Mouse (Mus musculus) monocyte, adult 5-6 weeks (primary cell): ENCODE data around the gene Atp13a2. TPM values are rescaled to one million over a fixed set of nuclear protein-coding genes. Genes with fewer than 3 reads are reported as not detected.
A peak's percentile ranks its signal among the peaks of the same experiment; 100 is the strongest.

ENCODE experiments used
- ATAC-seq: fragments of 153-309, 156-312 bp; replicated peaks from 2 replicates; pipeline ENCODE4 v1.8.0; 2017; ENCODE audit warnings: mild to moderate bottlenecking; ENCODE audit not compliant: low TSS enrichment, insufficient number of reproducible peaks, severe bottlenecking, poor library complexity, low FRiP score
- total RNA-seq: library from RNA; stranded (forward); fragments of 200-1000, 200-491, 200-594 nt; gene quantifications from 3 replicates; pipeline ENCODE4 v1.2.3, GENCODE M21; 2017

Atp13a2 gene
- total RNA-seq, 1 experiment from 2014 or later: 29.4 TPM

DNA sequence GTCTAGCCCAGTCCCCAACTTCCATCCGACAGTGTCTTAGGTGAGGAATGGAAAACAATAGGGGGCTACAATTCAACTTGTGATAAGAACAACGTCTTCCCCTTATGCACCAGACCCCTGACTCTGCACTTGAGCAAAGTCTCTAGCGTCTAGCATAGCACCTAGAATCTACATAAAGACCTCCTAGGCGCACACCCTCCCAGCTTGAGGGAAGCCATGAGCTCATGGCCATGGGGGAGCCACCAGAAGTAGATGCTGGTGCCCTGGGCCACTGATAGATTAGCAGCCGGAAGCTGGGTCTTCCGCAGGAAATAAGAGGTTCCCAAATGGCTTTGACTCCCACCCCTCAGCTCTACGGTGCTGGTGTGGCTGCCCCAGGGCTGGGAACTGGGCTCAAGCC lies 803 bp downstream of the Atp13a2 start:
- ATAC-seq: no peak

DNA sequence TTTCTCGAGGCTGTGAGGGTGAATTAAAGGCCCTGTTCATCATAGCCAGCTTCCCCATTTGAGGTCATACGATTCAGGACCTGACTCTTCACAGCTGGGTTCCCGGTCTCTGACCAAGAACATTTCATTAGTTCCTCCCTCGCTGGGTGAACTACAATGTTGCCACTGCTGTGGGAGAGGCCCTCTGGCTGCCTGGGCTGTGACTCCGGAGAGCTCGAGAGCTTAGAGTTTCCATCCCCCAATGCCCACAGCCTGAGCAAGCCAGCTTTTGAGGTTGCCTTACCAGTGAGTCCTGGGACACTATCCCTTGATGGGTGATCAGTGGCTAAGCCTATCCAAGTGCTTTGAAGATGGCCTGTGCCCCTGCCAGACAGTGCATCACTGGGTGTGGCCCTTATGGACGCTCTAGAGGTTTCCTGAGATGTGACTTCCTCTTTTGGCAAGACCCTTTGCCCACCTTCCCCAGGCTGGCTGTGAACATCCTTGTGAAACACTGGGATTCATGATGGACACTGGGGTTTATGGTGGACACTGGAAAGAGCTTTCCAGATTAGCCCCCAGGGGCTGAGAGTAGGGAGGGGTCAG lies 2.1 kb downstream of the Atp13a2 start:
- ATAC-seq: peak; percentile 81

DNA sequence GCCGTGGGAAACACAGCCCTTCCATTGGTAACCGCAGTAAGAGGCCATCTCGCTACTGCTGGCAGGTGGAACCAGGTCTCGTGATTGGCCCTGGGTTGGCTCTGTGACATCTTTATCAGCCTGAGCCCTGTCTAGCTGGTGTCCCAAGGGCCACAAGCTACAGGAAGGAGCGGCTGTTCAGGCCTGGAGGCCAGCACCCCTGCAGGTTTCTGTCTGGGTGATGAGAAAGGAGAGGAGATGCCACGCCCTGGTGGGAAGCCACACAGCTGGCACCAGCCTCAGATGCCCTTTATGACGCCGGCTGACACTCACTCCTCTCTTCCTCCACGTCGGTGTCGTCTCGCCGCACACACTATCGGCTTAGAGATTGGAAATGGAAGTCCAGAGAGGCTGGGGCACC lies 2.8 kb downstream of the Atp13a2 start:
- ATAC-seq: no peak

DNA sequence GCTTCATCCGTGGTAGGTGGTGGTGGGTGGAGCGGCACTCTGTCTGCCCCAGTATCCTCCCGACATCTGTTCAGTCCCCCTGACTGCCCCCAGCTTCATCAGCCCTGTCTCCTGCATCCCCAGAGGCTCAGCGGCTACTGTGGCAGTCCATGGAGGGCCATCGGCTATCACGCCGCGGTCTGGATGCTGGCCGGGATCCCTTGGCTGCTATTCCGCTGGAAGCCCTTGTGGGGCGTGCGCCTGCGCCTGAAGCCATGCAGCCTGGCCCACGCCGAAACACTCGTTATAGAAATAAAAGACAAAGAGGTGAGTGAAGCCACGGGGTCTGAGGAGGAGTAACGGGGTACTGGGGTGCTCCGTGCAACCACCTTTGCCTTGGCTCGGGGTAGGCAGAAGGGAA lies 5.5 kb downstream of the Atp13a2 start:
- ATAC-seq: no peak

DNA sequence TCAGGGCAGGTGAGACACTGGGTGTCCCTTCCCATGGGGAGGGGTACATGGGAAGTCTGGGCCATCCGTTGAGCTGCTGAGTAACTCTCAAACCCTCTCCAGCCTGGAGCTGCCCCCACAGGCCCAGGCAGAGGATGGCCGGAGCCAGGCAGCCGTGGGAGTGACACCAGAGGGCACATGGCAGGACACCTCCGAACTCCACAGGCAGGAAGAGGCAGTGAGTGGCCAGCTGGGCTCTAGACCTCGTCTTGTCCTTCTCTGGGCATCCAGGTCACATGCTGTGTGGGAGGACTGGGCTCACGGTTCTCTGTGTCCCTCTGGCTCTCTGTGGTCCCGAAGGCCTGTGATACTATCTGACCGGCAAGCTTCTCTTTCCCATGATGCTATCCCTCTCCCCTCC lies 7.2 kb downstream of the Atp13a2 start:
- ATAC-seq: no peak

DNA sequence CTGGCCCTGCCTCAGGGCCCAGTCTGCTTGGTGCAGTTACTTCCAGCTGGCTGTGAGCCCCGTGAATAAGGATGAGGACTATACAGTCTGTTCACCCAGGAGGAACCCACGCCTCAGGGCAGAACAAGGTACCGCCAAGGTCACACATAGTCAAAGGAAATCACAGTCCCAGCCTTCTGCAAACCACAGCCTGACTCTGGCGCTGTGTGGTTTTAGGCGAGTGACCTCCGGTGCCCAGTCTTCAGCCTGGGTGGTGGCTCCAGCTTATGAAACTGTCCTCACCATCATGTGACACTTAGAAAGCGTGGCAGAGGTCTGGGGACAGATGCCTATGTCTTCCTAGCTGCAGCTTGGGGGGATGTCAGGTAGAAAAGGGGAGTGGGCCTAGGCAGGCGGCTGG lies 9.1 kb downstream of the Atp13a2 start:
- peak; percentile 59; the same call in 1 of the 2 replicates for ATAC-seq

DNA sequence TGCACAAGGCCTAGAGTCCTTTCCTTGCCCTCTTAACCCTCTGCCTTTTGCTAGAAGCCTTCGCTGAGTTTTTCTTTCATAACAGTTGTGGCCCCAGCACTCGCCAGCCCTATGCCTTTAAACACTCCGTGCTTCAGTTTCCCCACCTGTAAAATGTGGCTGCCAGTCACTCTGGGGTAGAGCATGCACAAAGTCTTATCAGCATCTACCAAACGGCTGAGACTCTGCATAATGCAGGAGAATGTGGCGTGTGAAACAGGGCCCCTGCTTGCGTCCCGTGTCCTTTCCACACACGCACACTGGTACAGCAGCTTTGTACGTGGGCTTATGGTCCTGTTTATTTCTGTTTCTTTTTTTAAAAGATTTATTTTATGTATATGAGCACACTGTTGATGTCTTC lies 10.1 kb downstream of the Atp13a2 start:
- ATAC-seq: no peak

DNA sequence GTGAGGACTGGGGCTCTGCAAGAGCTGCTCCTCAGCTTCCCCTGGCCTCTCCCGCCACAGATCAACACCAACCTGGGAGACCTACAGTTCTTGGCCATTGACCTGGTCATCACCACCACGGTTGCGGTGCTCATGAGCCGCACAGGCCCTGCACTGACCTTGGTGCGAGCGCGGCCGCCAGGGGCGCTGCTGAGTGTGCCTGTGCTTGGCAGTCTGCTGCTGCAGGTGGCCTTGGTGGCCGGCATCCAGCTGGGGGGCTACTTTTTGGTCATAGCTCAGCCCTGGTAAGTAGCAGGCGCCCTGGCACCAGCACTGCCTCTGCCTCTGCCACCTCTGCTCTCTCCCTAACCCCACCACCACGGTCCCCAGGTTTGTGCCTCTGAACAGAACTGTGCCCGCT lies 19.3 kb downstream of the Atp13a2 start:
- ATAC-seq: no peak

DNA sequence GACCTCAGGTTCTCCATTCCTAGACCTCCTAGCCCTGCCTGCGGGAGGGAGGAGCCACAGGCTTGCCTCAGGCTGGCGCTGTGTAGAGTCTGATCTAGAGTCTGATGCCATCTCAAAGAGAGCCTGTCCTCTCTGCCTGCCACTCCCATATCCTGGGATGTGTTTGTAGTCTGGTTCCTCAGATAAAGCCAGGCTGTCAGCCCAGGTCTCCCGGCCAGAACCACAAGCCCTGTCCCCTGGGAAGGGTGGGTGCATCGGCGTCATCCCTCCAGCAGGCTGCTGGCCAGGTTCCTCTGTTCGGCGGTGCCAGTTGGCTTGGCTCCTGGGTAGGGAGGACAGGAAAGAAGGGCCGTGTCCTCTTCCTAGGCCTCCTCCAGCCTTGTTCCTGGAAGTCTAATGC lies 21.4 kb downstream of the Atp13a2 start:
- no peak for ATAC-seq

DNA sequence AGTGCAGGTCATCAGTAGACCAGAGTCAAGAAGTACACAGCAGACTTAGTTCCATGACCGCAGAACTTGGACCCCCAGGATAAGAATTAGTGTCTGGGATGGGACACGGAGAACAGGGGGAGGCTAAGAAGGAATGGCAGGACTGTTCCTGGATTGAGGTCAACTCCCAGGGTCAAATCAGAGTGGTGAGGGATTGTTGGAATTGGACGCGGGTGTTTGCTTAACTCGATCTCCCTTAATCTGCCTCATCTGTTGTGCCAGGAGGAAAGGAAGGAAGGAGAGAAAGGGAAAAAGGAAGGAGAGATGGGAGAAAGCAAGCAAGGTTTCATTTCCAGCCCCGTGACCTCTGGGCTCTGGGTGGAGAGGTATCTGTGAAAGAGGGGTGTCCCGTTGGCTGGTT lies 23.4 kb downstream of the Atp13a2 start, which contains the start of gene Mfap2:
TSS of gene Mfap2 (plus strand) at position 301 of the 400 bp plus-strand sequence.
- no peak for ATAC-seq

DNA sequence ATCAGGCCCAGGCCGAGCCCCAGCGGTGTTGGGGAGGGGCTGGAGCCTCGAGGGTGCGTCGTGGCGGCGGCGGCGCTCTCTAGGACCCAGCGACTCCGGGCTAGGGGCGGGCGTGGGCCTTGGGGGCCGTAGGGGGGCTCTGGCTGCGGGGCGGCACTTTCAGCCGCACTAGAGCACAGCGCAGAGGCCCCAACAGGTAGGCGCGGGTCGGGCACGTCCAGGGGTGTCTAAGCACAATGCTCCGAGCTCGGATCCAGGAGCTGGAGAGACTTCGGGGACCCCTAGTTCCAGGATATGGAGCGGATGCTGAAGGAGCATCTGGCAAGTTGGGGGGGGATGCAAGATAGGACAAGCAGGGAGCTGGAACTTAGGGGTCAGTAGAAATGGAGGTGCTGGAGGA lies 23.9 kb downstream of the Atp13a2 start:
- ATAC-seq: no peak

DNA sequence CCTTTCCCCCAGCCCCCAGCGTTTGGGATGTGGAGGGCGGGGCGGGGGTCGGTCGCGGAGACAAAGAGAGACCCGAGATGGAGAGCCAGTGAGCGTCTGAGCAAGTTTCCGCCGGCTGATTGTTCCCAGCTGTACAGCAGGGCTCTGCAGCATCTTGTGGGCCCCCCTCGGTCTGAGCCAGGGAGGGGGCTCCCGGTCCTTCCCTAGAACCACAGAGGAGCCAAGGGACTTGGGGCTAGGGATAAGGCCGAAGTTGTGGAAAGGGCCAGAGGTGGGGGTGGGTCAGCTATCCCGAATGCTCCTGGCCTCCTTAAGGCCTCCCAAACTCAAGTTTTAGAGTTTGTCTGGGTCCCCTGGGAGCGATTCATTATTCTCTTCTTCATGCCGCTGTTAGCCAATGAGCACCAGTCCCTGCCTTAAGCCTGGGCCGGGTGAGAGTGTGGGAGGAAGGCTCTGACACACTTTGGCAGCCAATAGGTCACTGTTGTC lies 24.3 kb downstream of the Atp13a2 start:
- no peak for ATAC-seq

DNA sequence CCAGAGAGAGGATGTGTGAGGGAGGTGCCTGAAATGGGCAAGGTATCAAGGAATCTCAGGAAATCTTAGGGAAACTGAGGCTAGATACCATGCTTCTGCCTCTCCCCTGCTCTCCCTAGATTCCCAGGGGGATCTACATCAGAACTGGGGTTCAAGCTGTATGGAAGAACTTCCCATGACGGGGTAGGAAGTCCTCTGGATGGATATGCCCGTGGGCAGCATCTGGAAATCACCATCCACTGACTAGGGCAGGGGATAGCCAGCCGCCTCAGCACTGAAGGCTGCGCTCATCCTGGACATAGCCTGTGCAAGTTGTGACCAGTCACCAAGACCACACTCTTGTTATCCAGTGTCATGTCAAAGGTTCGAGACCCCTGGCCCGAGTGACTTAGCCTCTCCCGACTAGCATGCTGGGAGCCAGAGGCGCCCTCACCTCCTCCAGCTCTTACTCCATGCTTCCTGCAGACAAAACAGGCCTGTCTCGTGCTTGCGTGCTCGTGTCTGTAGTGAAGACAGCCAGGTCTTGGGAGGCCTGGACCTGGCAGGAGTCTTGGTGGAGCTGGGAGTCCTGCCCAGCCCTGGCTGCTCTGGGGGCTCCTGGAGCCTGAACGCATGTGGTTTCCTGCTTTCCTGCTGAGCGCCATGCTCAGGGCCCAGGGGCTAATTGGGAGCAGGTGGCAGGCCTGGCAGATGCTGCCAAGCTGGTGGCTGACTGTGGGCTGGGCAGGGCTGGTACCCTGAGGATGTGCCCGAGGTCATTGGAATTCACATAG lies 25.1 kb downstream of the Atp13a2 start:
- no peak for ATAC-seq

DNA sequence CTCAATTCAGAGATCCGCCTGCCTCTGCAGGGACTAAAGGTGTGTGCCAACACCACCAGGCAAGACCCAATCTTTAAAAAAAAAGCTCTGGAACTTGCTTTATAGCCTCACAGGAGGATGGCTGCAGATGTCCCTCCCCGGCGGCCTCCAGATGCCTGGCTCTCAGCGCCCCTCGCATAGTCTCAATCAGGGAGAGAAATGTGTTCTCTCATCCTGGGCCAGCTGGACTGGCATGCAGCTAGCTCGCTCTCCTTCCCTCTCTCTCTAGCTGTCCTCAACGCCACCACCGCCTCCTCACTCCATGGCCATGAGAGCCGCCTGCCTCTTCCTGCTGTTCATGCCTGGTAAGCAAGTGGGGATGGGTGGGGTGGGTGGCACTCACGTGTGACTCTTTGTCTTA lies 25.9 kb downstream of the Atp13a2 start:
- no peak for ATAC-seq

DNA sequence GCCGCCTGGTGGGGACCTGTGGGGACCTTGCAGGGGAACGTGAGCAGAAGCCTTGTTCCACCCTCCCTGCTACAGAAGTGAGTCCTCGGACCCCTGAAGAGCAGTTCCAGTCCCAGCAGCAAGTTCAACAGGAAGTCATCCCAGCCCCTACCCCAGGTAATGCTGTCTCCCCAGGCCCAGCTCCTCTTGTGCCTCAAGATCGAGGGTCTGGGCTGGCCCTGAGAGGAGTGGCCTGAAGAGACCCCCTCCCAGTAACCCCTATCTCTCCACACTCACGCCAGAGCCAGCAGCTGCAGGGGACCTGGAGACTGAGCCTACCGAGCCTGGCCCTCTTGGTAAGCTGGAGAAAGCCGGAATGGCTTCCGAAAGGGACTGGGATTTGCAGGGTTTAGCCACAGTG lies 27.4 kb downstream of the Atp13a2 start:
- no peak for ATAC-seq

DNA sequence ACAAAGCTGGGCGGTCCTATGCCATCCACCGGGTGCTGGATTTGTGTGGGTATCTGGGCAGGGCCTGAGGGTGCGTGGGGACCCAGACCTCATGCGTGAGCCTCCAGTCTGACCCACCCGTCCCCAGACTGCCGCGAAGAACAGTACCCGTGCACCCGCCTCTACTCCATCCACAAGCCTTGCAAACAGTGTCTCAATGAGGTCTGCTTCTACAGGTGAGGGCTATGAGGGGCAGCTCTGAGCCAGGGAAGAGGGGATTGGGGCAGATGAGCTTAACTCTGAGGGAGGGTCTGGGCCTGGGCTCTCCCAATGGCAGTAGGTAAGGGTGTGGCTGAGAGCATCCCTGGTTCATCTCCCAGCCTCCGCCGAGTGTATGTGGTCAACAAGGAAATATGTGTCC lies 28.2 kb downstream of the Atp13a2 start:
- no peak for ATAC-seq

DNA sequence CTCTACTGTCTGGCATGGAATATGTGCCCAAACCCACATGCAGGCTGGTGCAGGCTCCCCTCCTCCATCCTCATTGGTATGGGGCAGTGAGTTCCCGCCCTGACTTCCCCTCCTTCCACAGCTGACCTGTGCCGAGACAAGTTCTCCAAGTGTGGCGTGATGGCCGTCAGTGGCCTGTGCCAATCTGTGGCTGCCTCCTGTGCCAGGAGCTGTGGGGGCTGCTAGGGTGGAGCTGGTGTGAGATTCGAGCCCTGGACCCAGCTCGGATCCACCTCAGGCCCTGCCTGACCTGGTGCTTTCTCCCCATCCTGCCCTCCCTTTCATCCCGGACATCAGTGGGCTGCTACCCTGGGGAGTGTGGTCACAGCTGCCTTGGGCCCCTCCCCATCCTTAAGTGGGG lies 28.7 kb downstream of the Atp13a2 start:
- ATAC-seq: no peak

DNA sequence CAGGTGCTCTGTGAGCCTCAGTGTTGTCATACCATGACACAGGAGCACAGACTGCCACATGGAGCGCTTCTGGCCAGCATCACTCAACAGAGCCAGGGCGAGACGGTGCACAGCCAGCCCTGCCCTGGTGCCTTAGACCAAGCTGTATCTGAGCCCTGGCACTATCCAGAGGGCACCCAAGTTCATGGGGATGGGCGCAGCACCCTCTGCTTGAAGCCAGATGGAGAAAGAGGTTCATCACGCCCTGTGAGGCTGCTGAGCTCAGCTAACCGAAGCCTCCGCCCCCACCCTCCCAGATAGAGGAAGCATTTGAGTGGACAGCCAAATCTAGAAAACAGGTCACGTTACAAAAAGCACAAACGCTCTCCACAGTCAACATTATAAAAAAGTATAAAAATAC lies 29.6 kb downstream of the Atp13a2 start:
- no peak for ATAC-seq

DNA sequence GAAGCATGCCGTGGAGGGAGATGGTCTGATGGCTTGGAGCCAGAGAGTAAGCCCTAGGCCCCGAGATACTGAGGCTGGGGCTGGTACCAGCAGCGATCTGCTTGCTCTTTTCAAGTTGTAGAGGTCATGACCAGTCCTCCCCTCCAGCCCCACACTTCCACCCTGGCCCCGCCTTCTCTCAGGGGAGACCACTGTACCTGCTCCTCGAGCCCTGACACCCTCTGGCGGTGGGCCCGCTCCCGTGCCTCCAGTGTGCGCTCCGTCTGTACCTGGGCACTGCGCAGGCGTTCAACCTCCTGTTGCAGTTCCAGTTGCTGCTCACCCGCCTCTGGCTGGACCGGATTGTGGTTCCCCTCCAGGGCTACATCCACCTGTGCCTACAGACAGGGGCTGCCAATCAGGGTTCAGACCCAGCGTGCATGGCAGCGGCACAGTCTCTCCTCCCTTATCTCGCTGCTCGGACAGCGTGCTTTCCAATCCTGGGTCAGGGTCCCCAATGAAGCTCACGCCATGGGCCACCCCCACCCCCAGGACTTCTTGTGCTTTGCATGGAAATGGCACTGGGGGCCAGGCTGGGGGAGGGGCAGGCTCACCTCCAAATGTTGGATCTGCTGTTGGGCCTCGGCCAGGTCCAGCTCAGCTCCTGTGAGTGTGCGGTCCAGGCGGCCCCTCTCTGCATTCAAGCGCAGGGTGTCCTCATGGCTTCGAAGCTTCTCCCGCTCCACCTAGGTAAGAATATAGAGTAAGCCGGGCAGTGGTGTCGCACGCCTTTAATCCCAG lies 31.2 kb downstream of the Atp13a2 start:
- ATAC-seq: no peak

DNA sequence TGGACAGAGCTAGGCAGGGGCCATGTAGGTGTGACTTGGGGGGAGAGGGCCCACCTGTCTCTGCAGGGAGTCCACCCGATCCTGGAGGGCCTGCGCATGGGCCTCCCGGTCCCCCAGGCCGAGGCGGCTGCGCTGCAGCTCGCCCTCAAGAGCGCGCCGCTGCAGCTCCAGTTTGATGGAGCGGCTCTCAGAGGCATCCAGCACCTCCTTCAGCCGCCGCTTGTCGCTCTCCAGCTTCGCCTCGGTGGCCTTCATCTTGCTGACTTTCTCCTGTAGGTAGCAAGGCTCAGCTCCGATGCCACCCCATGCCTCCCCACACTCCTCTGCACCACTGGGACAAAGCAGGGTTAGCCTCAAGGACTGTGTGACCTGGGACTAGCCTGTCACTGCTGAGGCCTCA lies 33.5 kb downstream of the Atp13a2 start:
- no peak for ATAC-seq
